Mouse (Mus musculus) C2C12 (cell line): ENCODE measurements around the gene Sox12. TPM values are rescaled to one million over a fixed set of nuclear protein-coding genes. Genes with fewer than 3 reads are reported as not detected.
"Not testable (repeated sequence)": the region's sequence is repeated elsewhere in the genome, so short reads cannot be mapped to it uniquely, and the experiment has no call there.

Source experiments
- H3K27me3 ChIP-seq: one replicate; pipeline ENCODE4 v1.6.1; 2011; ENCODE audit not compliant: control insufficient read depth, insufficient read depth, insufficient read length
- H3K36me3 ChIP-seq: one replicate; pipeline ENCODE4 v1.6.1; 2011; ENCODE audit not compliant: control insufficient read depth, insufficient read depth
- H3K4me3 ChIP-seq: one replicate; pipeline ENCODE4 v1.5.1; 2011; ENCODE audit warnings: mild to moderate bottlenecking, control low read depth; ENCODE audit not compliant: poor library complexity, insufficient read depth, severe bottlenecking
- H3K79me2 ChIP-seq: one replicate; pipeline ENCODE4 v1.6.1; 2011; ENCODE audit not compliant: control insufficient read depth, insufficient read depth
- H3K79me3 ChIP-seq: one replicate; pipeline ENCODE4 v1.6.1; 2011; ENCODE audit warnings: low read depth, control low read depth
- H3ac ChIP-seq: one replicate; pipeline ENCODE3; 2011; ENCODE audit warnings: low read depth; ENCODE audit not compliant: control insufficient read depth, insufficient read length
- CEBPB ChIP-seq: IDR thresholded peaks from one replicate; pipeline ENCODE4 v1.6.1; 2011; ENCODE audit warnings: low read depth, mild to moderate bottlenecking, control low read depth, moderate library complexity
- CTCF ChIP-seq: IDR thresholded peaks from one replicate; pipeline ENCODE4 v1.5.1; 2011; ENCODE audit not compliant: control insufficient read depth, insufficient read depth, insufficient read length
- FOSL1 ChIP-seq: IDR thresholded peaks from one replicate; pipeline ENCODE4 v1.8.0; 2011; ENCODE audit warnings: mild to moderate bottlenecking, low read length; ENCODE audit not compliant: poor library complexity, insufficient read depth, severe bottlenecking
- MAX ChIP-seq: IDR thresholded peaks from one replicate; pipeline ENCODE4 v1.6.1; 2011; ENCODE audit warnings: mild to moderate bottlenecking, control low read depth
- MYOD1 ChIP-seq: IDR thresholded peaks from one replicate; pipeline ENCODE4 v1.6.1; 2011; ENCODE audit warnings: low read depth; ENCODE audit not compliant: control insufficient read depth, insufficient read length
- MYOG ChIP-seq: IDR thresholded peaks from one replicate; pipeline ENCODE4 v1.6.1; 2011; ENCODE audit not compliant: control insufficient read depth, insufficient read length; ENCODE audit errors: extremely low read depth
- USF1 ChIP-seq: IDR thresholded peaks from one replicate; pipeline ENCODE4 v1.6.1; 2011; ENCODE audit warnings: low read depth, mild to moderate bottlenecking, control low read depth, moderate library complexity
- polyA plus RNA-seq: library from polyadenylated mRNA; unstranded; fragments of >200 nt; fragmentation: generic; extraction: Trizol; gene quantifications from one replicate; pipeline ENCODE4 v1.2.1, GENCODE M21; 2012; ENCODE audit warnings: missing spikeins

Gene Sox12
- polyA plus RNA-seq, 1 experiment = 7.2 TPM

DNA sequence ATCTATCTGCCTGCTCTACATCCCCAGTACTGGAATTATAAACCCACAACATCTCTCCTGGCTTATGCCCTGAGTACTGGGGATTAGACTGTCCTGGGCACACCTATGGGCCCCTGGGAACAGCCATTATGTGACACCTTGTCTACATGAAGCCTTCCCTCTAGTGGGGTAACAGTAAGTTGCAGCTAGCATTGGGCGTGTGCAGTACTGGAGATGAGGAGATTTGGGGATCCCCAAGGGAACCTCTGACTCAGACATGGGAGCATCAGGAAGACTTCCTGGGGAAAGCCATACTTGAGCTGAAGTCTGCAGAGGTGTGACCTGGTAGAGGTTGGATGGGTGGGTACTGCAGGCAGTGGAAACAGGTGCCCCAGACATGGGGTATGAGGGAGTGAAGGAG is 41.1 kb upstream of the Sox12 start:
- no peaks in the 10 kb centered on the region for H3K79me2 ChIP-seq
- TF ChIP-seq CTCF (no peak), MAX (no peak), CEBPB (no peak), USF1 (no peak), MYOG (no peak), FOSL1 (no peak), MYOD1 (no peak)
- H3K4me3 ChIP-seq = no peak overlapping the region

DNA sequence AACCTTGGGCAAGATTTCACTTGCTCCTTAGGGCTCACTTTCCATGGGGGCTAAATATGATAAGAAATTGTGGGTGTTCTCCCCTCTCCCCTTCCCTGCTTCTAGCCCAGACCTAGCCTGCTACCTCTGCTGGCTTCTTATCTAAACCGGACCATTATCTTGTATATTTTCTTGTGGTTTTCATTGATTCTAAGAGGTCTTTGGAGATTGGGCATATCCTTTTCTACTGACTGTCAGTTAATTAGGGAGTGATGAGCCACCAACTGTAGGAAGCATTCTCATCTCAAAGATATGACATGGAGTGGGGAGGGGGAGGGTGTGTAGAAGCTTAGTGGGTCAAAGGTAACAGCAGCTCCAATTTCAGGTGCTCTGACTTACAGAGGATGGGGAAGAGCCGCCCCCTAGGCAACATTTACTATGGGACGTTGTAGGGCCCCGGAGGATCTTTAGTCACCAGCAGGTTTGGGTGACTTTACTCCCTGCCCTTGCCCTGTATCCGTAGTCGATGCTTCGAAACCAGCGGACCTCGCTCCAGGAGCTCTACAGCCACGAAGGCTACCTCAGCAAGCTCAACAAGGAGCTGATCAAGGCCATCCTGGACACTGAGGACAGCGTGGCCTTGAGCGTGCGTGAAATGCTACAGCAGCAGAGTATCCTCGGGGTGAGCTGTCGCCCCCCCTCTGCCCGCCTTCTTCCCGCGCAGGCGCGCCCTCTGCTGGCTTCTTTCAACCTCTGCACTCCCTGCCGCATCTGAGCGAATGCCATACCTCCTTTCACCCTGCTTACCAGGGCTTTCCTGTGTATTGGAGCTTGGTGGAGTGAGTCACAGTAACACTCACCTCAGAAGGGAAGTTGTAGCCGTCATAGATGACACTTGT is 39.4 kb upstream of the Sox12 start:
- Histone ChIP-seq H3K79me3 (no peaks in the 10 kb centered on the region), H3K4me3 (no peak overlapping the region), H3ac (peak overlapping the region; percentile 67), H3K36me3 (no peaks in the 10 kb centered on the region), H3K79me2 (no peaks in the 10 kb centered on the region), H3K27me3 (no peaks in the 10 kb centered on the region)
- TF ChIP-seq CEBPB (no peak), CTCF (peak; percentile 94)

More for the DNA sequence above, 41.1 kb upstream of the Sox12 start:
- H3K27me3 ChIP-seq = no peaks in the 10 kb centered on the region
- H3K79me3 ChIP-seq = no peaks in the 10 kb centered on the region
- H3K36me3 ChIP-seq = no peaks in the 10 kb centered on the region
- no peak overlapping the region for H3ac ChIP-seq

DNA sequence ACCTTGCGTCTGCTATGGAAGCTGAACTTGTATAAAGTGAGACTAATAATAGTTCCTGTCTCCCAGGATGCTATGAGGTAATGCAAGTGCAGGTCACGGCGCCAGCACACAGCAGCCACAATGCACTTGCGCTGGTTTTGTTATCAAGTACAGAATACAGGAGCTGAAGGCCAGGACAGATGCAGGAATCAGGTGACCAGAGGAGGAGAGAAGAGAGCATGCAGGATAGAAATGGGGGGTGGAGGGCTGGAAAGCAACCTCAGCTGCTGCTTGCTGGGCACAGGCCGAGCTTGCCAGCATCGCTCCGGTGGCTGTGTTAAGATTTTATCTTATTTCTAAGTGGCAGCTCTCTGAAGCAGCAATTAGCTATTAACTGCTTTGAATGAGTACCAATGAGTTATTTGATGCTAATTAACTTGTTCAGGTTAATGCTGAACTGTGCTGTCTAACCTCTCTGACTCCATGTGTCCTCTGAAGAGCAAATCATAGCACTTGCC is 38.6 kb upstream of the Sox12 start:
- no peaks in the 10 kb centered on the region for H3K36me3 ChIP-seq
- no peaks in the 10 kb centered on the region for H3K79me3 ChIP-seq
- no peak for TF ChIP-seq USF1
- no peak for TF ChIP-seq MAX
- no peak for TF ChIP-seq MYOD1
- no peak for TF ChIP-seq MYOG
- no peak for TF ChIP-seq CEBPB
- no peak for TF ChIP-seq CTCF
- TF ChIP-seq FOSL1 = no peak
- H3K27me3 ChIP-seq = no peaks in the 10 kb centered on the region
- H3K4me3 ChIP-seq = no peak overlapping the region
- H3ac ChIP-seq = no peak overlapping the region
- H3K79me2 ChIP-seq = no peaks in the 10 kb centered on the region

DNA sequence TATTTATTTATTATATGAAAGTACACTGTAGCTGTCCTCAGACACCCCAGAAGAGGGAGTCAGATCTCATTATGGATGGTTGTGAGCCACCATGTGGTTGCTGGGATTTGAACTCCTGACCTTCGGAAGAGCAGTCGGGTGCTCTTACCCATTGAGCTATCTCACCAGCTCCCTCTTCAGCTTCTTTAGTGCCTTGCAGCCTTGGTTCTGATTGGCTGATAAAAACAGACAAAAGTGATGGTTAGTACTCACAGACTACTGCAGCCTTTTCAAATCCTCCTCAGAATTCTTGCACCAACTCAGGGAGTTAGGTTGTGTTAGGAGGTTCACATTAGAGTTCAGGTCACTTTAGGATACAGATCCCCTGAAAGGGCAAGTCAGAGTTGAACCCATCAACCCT is 30.6 kb upstream of the Sox12 start:
- not testable (repeated sequence) for H3K79me2 ChIP-seq, H3K4me3 ChIP-seq, H3K27me3 ChIP-seq, H3K79me3 ChIP-seq, H3K36me3 ChIP-seq, H3ac ChIP-seq

DNA sequence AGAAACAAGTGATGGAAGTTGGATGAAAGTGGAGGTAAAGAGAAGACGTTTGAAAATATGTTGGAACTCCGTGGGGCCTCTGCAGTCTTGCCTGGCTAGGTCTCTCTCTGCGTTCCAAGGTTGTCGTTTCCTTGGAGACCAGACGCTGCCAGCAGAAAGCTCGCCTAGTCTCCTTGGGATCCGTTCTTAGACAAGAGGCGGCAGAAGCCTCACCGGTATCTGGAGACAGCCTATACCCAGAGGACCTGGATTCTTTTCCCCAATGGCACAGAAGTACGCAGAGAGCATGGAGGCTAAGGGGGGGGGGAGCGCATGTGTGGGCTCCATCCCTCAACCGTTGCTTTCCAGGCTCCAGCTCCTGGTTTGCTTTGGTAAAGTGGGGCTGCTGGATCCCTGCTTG is 29.6 kb upstream of the Sox12 start:
- H3K79me2 ChIP-seq = no peaks in the 10 kb centered on the region
- TF ChIP-seq MYOD1 = no peak
- no peak for TF ChIP-seq MAX
- no peak for TF ChIP-seq CTCF
- TF ChIP-seq FOSL1 = no peak
- no peak for TF ChIP-seq USF1
- no peak for TF ChIP-seq CEBPB
- TF ChIP-seq MYOG = no peak
- H3K79me3 ChIP-seq = no peaks in the 10 kb centered on the region
- H3K27me3 ChIP-seq = no peaks in the 10 kb centered on the region
- H3K36me3 ChIP-seq = no peaks in the 10 kb centered on the region
- no peak overlapping the region for H3ac ChIP-seq
- no peak overlapping the region for H3K4me3 ChIP-seq

DNA sequence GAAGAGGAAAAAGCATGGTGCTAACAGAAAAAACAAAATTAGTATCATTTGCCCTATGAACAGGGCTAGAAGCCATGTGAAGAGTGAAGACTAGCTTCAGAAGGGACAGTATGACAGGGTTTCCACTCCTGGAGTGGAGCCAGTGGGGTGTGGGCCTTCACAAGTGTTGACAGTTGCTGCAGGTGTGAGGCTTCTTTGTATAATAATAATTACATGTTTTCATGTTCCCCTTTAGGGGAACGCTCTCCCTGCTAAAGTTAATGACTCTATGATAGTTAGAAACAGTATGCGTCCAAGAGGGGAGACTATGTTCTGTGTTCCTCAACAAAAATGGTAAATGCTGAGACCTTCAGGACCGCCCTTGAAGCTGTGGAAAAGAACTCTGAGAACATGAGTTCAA is 17.9 kb upstream of the Sox12 start:
- Histone ChIP-seq H3K79me3 (no peaks in the 10 kb centered on the region), H3K36me3 (no peaks in the 10 kb centered on the region), H3K79me2 (no peaks in the 10 kb centered on the region), H3ac (no peak overlapping the region), H3K27me3 (peaks cover 3% of the 10 kb centered on the region), H3K4me3 (no peak overlapping the region)
- TF ChIP-seq CEBPB (no peak), FOSL1 (no peak), CTCF (no peak), MYOG (no peak), MAX (no peak), MYOD1 (no peak), USF1 (no peak)
